Mouse (Mus musculus) hindbrain, embryonic 12.5 days (tissue): Measurements from ENCODE around the gene Gak. TPM values are rescaled to one million over a fixed set of nuclear protein-coding genes. Genes with fewer than 3 reads are reported as not detected.

ENCODE experiments used
- ATAC-seq: fragments of 200-750 bp; cut with Nextera tagmentation; 2 replicates; pipeline ENCODE4 v1.8.0; 2017; ENCODE audit warnings: moderate TSS enrichment; ENCODE audit not compliant: low FRiP score
- H3K27ac ChIP-seq: fragments of 300-500 bp; sonication (generic); 2 replicates; pipeline ENCODE4 v1.5.1; 2016; ENCODE audit warnings: mild to moderate bottlenecking
- H3K27me3 ChIP-seq: fragments of 300-500 bp; sonication (generic); 2 replicates; pipeline ENCODE4 v1.6.1; 2016; ENCODE audit warnings: mild to moderate bottlenecking
- H3K36me3 ChIP-seq: fragments of 300-500 bp; sonication (generic); 2 replicates; pipeline ENCODE4 v1.6.1; 2016; ENCODE audit warnings: mild to moderate bottlenecking
- H3K4me1 ChIP-seq: fragments of 300-500 bp; sonication (generic); 2 replicates; pipeline ENCODE4 v1.6.1; 2016
- H3K4me2 ChIP-seq: fragments of 300-500 bp; sonication (generic); replicated peaks from 2 replicates; pipeline ENCODE4 v1.6.1; 2016; ENCODE audit warnings: mild to moderate bottlenecking
- H3K4me3 ChIP-seq: fragments of 300-500 bp; sonication (generic); 2 replicates; pipeline ENCODE4 v1.5.1; 2016; ENCODE audit warnings: mild to moderate bottlenecking
- H3K9ac ChIP-seq: fragments of 300-500 bp; sonication (generic); 2 replicates; pipeline ENCODE4 v1.6.1; 2016; ENCODE audit warnings: mild to moderate bottlenecking, moderate library complexity
- H3K9me3 ChIP-seq: fragments of 300-500 bp; sonication (generic); replicated peaks from 2 replicates; pipeline ENCODE4 v1.6.1; 2016; ENCODE audit warnings: mild to moderate bottlenecking
- WGBS: fragments of 180-500 bp; shearing (Covaris S2); methylation state at CpG from one replicate; pipeline ENCODE4 v1.1.7; 2016; 5-methylcytosine and 5-hydroxymethylcytosine counted together
- polyA plus RNA-seq: library from polyadenylated mRNA; unstranded; fragments of >200 nt; fragmentation: Nextera tagmentation; extraction: Ambion mirVana; gene quantifications from 2 replicates; pipeline ENCODE4 v1.2.1, GENCODE M21; 2016

Gak gene
- polyA plus RNA-seq, 1 experiment from 2014 or later: 54.3 TPM

DNA sequence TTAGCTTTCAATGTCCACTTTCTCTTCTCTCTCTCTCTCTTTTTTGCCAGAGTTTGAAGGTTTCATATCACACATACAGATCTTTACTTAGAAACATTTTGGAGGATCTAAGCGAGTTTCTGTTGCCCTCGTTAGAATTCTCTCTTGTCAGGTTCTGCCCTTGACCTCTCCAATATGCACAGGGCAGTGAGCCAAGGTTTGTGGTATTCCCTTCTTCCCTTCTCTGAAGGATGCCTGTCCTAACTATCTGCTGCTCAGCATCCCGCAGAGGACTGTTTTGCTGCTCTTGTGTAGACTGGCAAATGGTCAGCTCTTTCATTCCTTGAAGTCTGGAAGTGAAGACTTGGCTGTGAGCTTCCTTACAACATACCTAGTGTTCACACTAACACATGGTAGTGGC lies 65.2 kb downstream of the Gak start:
- no peaks in the 10 kb centered on the region for H3K9me3 ChIP-seq
- no peaks in the 10 kb centered on the region for H3K27me3 ChIP-seq
- ATAC-seq: no peak
- WGBS: 89% methylated on average over 3 of the region's 3 CpGs
- H3K4me3 ChIP-seq: no peak overlapping the region
- no peak overlapping the region for H3K9ac ChIP-seq
- H3K4me1 ChIP-seq: no peaks in the 10 kb centered on the region
- no peak overlapping the region for H3K4me2 ChIP-seq
- H3K27ac ChIP-seq: no peak overlapping the region
- H3K36me3 ChIP-seq: peaks cover 28% of the 10 kb centered on the region

DNA sequence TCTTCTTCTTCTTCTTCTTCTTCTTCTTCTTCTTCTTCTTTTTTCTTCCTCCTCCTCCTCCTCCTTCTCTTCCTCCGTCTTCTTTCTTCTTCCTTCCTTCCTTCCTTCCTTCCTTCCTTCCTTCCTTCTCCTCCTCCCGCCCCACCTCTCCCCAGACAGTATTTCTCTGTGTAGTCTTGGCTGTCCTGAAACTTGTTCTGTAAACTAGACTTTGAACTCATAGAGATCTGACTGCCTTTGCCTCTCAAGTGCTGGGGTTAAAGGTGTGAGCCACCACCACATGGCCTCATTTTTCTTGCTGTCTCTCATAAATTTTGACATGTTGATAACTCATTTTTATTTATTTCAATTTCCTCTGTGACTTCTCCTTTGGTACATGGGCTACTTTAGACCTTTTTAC lies 67.1 kb downstream of the Gak start:
- no peak for ATAC-seq
- Histone ChIP-seq H3K4me1 (no peaks in the 10 kb centered on the region), H3K36me3 (peaks cover 9% of the 10 kb centered on the region), H3K4me3 (no peak overlapping the region), H3K4me2 (no peak overlapping the region), H3K9me3 (no peaks in the 10 kb centered on the region), H3K27me3 (no peaks in the 10 kb centered on the region), H3K9ac (no peak overlapping the region), H3K27ac (no peak overlapping the region)
- 93% methylated on average over 2 of the region's 2 CpGs for WGBS

DNA sequence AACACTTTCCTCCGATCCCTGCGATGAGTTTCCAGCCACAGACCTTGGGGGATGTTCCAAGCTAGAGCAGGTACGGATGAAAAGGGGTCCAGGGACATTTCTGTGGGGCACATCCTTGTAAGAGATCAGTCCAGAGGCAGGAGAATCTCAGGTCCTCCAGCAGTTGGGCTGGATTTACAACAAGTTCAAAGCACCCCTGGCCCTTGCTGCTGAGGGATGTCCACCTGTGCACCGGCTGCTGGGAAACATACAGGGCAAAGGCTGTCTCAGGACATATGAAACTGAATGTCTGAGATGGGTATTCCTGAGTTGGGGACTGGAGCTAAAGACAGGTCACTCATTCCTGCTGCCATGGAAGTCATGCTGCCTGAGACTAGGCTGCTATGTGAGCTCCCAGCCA lies 72.6 kb downstream of the Gak start:
- Histone ChIP-seq H3K4me3 (no peak overlapping the region), H3K4me2 (no peak overlapping the region), H3K4me1 (no peaks in the 10 kb centered on the region), H3K27me3 (peaks cover 14% of the 10 kb centered on the region), H3K9ac (no peak overlapping the region), H3K9me3 (no peaks in the 10 kb centered on the region), H3K36me3 (no peaks in the 10 kb centered on the region), H3K27ac (no peak overlapping the region)
- 68% methylated on average over 4 of the region's 4 CpGs for WGBS
- ATAC-seq: no peak

DNA sequence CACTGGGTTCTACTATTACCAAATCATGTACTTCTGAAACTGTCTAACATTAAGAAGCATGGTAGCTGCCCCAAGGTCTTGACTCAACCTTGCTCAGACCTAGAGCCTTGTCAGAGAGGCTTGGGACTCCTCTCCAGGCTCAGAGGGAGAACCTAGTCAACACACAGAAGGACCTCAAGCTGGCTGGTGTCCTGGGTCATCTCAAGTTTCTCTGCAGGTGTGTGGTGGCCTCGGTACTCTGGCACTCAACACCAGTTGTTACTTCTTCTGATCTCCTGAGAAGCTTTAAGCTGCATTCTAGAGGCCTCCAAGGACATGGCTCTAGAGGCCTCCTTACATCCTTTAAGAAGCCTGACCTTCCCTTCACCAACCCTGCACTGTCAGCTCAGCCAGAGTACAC lies 75.5 kb downstream of the Gak start:
- H3K9me3 ChIP-seq: no peaks in the 10 kb centered on the region
- H3K27ac ChIP-seq: no peak overlapping the region
- 74% methylated on average over 1 of the region's 1 CpGs for WGBS
- H3K4me2 ChIP-seq: no peak overlapping the region
- no peak overlapping the region for H3K4me3 ChIP-seq
- peaks cover 8% of the 10 kb centered on the region for H3K4me1 ChIP-seq
- no peaks in the 10 kb centered on the region for H3K36me3 ChIP-seq
- peaks cover 41% of the 10 kb centered on the region for H3K27me3 ChIP-seq
- no peak overlapping the region for H3K9ac ChIP-seq
- no peak for ATAC-seq

DNA sequence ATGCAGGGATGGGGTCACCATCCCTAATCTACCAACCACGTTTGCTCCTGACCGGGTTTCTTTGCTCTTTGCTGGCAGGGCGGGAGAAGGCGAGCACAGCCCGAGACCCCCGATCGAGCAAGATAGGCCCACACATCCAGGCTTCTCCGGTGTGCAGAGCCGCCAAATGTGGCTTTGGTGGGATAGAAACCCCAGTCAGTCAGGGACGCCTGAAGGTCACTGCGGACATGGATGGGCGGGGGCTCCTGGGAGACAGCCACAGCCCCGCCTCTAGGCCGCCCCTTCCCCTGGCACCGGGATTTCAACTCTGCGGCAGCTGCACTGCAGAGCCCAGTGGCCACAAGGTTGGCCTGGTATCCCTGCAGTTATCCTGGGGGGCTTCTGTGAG lies 79.4 kb downstream of the Gak start:
- peak overlapping the region; percentile 86 for H3K4me2 ChIP-seq
- no peaks in the 10 kb centered on the region for H3K36me3 ChIP-seq
- peak overlapping the region; percentile 47 for H3K4me3 ChIP-seq
- peak overlapping the region; percentile 48; the same call in 1 of the 2 replicates for H3K27ac ChIP-seq
- WGBS: under 1% methylated on average over 16 of the region's 16 CpGs
- peaks cover 11% of the 10 kb centered on the region for H3K4me1 ChIP-seq
- H3K9me3 ChIP-seq: no peaks in the 10 kb centered on the region
- H3K9ac ChIP-seq: peak overlapping the region; percentile 65
- peak; percentile 66; the same call in 1 of the 2 replicates for ATAC-seq
- peaks cover 59% of the 10 kb centered on the region for H3K27me3 ChIP-seq

DNA sequence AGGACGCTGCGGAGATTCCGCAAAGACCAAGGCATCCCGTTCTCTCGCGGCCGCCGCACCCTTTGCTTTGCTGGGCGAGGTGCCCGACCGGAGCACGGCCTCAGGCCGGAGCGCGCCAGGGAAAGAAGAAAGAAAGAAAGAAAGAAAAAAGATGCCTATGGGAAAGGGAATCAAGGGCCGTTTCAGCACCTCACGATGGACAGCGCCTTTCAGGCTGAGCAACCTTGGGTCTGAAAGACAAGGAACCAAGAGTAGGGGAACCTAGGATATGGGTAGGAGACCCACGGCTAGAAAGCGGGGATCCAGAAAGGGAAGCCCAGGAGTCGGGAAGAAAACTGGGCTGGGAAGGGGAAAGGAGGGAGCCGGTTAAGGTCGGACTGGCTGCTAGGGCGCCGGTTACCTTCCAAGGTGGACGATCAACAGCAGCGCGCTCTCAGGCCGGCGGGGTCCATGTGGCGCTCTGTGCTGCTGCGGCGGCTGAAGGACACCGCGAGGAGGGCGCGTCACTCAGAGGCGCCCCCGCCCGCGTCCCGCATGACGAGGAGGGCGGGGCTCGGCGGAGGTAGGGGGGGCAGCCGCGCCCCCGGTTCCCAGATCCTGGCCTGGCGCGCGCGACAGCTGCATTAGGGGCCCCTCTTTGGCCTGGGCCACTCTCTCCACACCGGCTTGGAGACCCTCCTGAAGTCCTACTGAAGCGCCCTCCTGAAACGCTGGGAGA lies 79.9 kb downstream of the Gak start, which contains the start of gene Cplx1:
TSS of gene Cplx1 (minus strand) at position 536 of the 718 bp plus-strand sequence.
- no peaks in the 10 kb centered on the region for H3K36me3 ChIP-seq
- under 1% methylated on average over 56 of the region's 56 CpGs for WGBS
- peak; percentile 91 for ATAC-seq
- H3K9ac ChIP-seq: peak within 1 kb of the TSS; percentile 65
- H3K4me2 ChIP-seq: peak within 1 kb of the TSS; percentile 86
- H3K27ac ChIP-seq: peak within 1 kb of the TSS; percentile 48; the same call in 1 of the 2 replicates
- peaks cover 11% of the 10 kb centered on the region for H3K4me1 ChIP-seq
- no peaks in the 10 kb centered on the region for H3K9me3 ChIP-seq
- peaks cover 61% of the 10 kb centered on the region for H3K27me3 ChIP-seq
- H3K4me3 ChIP-seq: peak within 1 kb of the TSS; percentile 47

DNA sequence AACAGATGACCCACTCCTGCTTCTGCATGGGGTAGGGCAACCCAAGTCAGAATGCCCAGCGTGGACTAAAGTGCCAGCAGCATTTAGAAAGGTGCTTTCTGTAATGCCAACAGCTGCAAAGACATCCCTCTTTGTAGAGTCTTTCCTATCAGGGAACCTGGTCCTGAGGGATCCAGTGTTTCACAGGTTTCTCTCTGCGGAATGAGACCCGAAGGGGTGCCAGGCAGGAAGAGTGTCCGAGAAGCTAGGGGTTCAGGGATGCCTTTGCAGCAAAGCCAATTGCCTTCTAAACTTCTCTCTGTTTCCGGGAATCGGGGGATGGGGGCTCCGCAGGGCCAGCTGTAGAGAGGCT lies 80.4 kb downstream of the Gak start:
- Histone ChIP-seq H3K4me3 (peak overlapping the region; percentile 47), H3K9me3 (no peaks in the 10 kb centered on the region), H3K4me2 (peak overlapping the region; percentile 86), H3K27me3 (peaks cover 61% of the 10 kb centered on the region), H3K9ac (peak overlapping the region; percentile 65), H3K4me1 (peaks cover 11% of the 10 kb centered on the region), H3K36me3 (no peaks in the 10 kb centered on the region), H3K27ac (no peak overlapping the region)
- no peak for ATAC-seq
- 17% methylated on average over 7 of the region's 7 CpGs for WGBS

DNA sequence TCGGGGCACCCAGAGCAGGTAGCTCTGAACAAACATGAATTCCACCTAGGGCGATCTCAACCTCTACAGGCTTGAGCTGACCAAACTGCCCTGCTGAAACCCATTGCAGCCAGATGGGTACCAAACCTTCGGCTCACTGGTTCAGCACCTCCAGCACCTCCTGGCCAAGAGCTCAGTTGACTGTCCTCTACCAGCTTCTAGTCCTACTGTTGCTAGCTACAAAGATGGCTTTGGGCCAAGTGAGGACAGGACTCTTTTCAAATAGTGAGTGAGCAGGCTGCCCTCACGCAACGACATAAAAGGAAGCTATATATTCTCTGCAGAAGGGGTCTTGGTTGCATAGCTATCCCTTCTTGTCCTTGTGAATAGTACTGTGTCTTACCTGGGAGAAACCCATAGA lies 81.9 kb downstream of the Gak start:
- Histone ChIP-seq H3K4me3 (no peak overlapping the region), H3K9ac (no peak overlapping the region), H3K27me3 (peaks cover 53% of the 10 kb centered on the region), H3K4me1 (peaks cover 11% of the 10 kb centered on the region), H3K9me3 (no peaks in the 10 kb centered on the region), H3K36me3 (no peaks in the 10 kb centered on the region), H3K4me2 (no peak overlapping the region), H3K27ac (no peak overlapping the region)
- ATAC-seq: no peak
- 96% methylated on average over 5 of the region's 5 CpGs for WGBS

DNA sequence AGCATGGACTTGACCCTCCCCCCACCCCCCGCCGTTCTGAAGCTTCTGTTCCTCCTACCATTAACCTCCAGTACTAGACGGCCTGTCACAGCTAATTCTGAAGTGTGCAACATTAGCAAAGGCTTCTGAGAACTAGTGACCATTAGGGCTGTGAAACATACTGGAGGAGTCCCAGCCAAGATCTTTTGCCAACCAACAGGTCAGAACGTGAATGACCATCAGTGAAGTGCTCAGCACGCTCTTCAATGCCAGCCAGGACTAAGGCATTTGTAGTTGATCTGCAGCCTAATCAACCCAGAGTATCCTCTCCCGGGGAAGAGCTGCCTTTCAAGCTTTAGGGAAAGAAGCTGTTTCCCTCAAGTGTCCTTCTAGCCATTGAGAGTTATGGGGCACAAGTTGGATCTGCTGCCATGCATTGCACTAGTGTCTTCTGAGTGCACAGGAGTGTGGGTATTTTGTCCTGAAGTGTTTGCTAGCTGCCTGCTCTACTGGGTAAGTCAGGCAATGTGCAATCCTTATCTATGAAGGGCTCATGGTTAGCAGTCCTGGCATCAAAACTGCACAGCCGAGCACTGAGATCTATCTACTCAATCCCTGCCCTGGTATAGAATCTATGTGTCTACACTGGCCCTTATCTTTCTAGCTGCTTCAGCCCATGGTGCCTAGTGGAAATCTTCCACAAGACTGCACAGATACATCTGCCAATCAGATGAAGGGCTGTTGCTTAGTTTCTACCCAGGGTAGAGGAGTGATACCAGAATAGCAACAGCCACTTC lies 85.9 kb downstream of the Gak start:
- Histone ChIP-seq H3K27ac (no peak overlapping the region), H3K9me3 (no peaks in the 10 kb centered on the region), H3K36me3 (no peaks in the 10 kb centered on the region), H3K4me1 (0 out of 2 replicates have a peak, but pooled peaks cover 1% of the 10 kb centered on the region), H3K9ac (no peak overlapping the region), H3K27me3 (peaks cover 18% of the 10 kb centered on the region), H3K4me2 (no peak overlapping the region), H3K4me3 (no peak overlapping the region)
- no peak for ATAC-seq
- 64% methylated on average over 7 of the region's 7 CpGs for WGBS

DNA sequence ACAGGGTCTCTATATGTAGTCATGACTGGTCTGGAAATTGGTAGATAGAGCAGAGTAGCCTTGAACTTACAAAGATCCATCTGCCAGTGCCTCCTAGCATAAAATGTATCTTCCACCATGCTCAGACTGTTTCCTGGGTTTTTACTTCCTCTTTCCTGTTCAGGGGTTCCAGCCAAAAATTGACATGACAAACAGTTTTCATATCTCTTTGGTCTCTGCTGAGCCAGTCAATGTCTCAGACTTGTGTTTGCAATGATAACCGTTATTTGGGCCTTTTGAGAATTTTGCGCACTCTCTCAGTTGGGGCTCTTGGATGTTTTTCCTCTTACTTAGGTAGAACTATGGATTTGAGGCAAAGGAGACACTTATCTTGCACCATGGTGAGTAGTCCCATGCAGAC lies 95.4 kb downstream of the Gak start:
- H3K27ac ChIP-seq: no peak overlapping the region
- no peak overlapping the region for H3K9ac ChIP-seq
- no peak overlapping the region for H3K4me3 ChIP-seq
- peaks cover 10% of the 10 kb centered on the region for H3K9me3 ChIP-seq
- no peak overlapping the region for H3K4me2 ChIP-seq
- no peaks in the 10 kb centered on the region for H3K4me1 ChIP-seq
- no peak for ATAC-seq
- H3K36me3 ChIP-seq: 0 out of 2 replicates have a peak, but pooled peaks cover 5% of the 10 kb centered on the region
- no peaks in the 10 kb centered on the region for H3K27me3 ChIP-seq
- WGBS: 93% methylated on average over 2 of the region's 2 CpGs

DNA sequence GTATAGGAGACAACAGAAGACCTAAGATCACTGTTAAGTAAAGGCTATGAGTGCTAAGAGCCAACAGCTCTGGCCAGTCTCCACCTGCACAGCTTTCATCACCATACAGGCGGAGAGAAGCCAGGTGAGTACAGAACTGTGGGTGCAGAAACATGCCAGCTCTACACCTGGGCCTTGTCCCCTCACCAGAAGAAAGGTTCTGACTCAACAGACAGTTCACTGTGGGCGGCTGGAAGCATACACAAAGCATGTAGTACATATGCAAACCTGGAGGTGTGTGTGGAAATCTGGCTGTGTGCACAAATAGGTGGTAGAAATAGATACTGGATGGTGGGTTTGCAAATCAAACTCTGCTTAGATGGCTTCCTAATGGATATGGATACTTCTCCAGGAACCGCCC lies 107.0 kb downstream of the Gak start:
- 92% methylated on average over 3 of the region's 3 CpGs for WGBS
- H3K9me3 ChIP-seq: no peaks in the 10 kb centered on the region
- no peaks in the 10 kb centered on the region for H3K4me1 ChIP-seq
- H3K9ac ChIP-seq: no peak overlapping the region
- no peak overlapping the region for H3K4me2 ChIP-seq
- peaks cover 2% of the 10 kb centered on the region for H3K36me3 ChIP-seq
- no peak for ATAC-seq
- no peak overlapping the region for H3K27ac ChIP-seq
- no peak overlapping the region for H3K4me3 ChIP-seq
- H3K27me3 ChIP-seq: no peaks in the 10 kb centered on the region

DNA sequence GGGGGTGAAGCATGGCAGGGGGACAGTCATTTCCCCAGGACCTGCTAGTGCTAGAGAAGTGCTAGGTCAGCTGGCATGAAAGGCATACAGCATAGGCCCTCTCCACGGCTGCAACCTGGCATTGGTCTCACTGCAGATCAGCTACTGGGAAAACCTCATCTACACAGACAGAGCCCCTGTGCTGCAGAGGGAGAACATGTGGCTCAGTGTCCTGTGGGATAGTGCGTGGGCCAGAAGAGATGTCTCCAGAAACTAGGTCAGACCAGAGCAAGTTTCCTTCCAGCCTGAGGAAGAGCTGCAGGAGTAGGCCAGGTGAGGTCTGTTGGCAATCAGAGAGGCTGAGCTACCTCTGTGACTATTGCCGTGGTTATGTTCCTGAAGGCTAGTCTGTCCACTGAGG lies 107.7 kb downstream of the Gak start:
- H3K4me1 ChIP-seq: no peaks in the 10 kb centered on the region
- WGBS: 76% methylated on average over 3 of the region's 3 CpGs
- no peak overlapping the region for H3K4me2 ChIP-seq
- no peak for ATAC-seq
- no peaks in the 10 kb centered on the region for H3K9me3 ChIP-seq
- H3K4me3 ChIP-seq: no peak overlapping the region
- no peaks in the 10 kb centered on the region for H3K27me3 ChIP-seq
- no peak overlapping the region for H3K9ac ChIP-seq
- no peak overlapping the region for H3K27ac ChIP-seq
- H3K36me3 ChIP-seq: peaks cover 2% of the 10 kb centered on the region
